Mouse (Mus musculus) intestine, postnatal 0 days (tissue): ENCODE measurements at regions not wholly inside any gene's neighbourhood (a gene's known extent, or its start where the extent isn't known, plus 50 kb on each side); places are given as distances from the start of the nearest gene placed in this dataset.

Source experiments
- ATAC-seq: fragments of 200-750 bp; cut with Nextera tagmentation; 2 replicates; pipeline ENCODE4 v1.8.0; 2017; ENCODE audit warnings: mild to moderate bottlenecking, moderate TSS enrichment, moderate library complexity
- H3K27ac ChIP-seq: fragments of 300-500 bp; sonication (generic); 2 replicates; pipeline ENCODE4 v1.5.1; 2014; ENCODE audit warnings: mild to moderate bottlenecking, low read depth, low read length, moderate library complexity
- H3K27me3 ChIP-seq: fragments of 300-500 bp; sonication (generic); replicated peaks from 2 replicates; pipeline ENCODE4 v1.6.1; 2014; ENCODE audit warnings: low read length, mixed read lengths; ENCODE audit not compliant: control insufficient read depth, insufficient read depth
- H3K36me3 ChIP-seq: fragments of 300-500 bp; sonication (generic); 2 replicates; pipeline ENCODE4 v1.6.1; 2014; ENCODE audit warnings: mild to moderate bottlenecking, moderate library complexity; ENCODE audit not compliant: control insufficient read depth, insufficient read depth
- H3K4me1 ChIP-seq: fragments of 300-500 bp; sonication (generic); replicated peaks from 2 replicates; pipeline ENCODE4 v1.6.1; 2014; ENCODE audit warnings: antibody characterized with exemption, low read length, mixed read lengths; ENCODE audit not compliant: control insufficient read depth, insufficient read depth
- H3K4me2 ChIP-seq: fragments of 300-500 bp; sonication (generic); replicated peaks from 2 replicates; pipeline ENCODE4 v1.6.1; 2014; ENCODE audit warnings: low read depth, mild to moderate bottlenecking, moderate library complexity
- H3K4me3 ChIP-seq: fragments of 300-500 bp; sonication (generic); 2 replicates; pipeline ENCODE4 v1.5.1; 2014; ENCODE audit warnings: low read depth, low read length
- H3K9ac ChIP-seq: fragments of 300-500 bp; sonication (generic); 2 replicates; pipeline ENCODE4 v1.6.1; 2014; ENCODE audit warnings: mild to moderate bottlenecking, low read depth, low read length
- H3K9me3 ChIP-seq: fragments of 300-500 bp; sonication (generic); 2 replicates; pipeline ENCODE4 v1.6.1; 2016; ENCODE audit warnings: mixed run types; ENCODE audit not compliant: control insufficient read depth
- CTCF ChIP-seq: sonication (generic); IDR thresholded peaks from 2 replicates; pipeline ENCODE4 v1.5.1; 2016; ENCODE audit warnings: low read depth, mild to moderate bottlenecking, control low read depth, antibody characterized with exemption, moderate library complexity
- WGBS: fragments of 180-500 bp; shearing (Covaris S2); extraction: QIAGEN DNeasy Blood & Tissue Kit; methylation state at CpG from one replicate; pipeline ENCODE4 v1.1.7; 2014; 5-methylcytosine and 5-hydroxymethylcytosine counted together

DNA sequence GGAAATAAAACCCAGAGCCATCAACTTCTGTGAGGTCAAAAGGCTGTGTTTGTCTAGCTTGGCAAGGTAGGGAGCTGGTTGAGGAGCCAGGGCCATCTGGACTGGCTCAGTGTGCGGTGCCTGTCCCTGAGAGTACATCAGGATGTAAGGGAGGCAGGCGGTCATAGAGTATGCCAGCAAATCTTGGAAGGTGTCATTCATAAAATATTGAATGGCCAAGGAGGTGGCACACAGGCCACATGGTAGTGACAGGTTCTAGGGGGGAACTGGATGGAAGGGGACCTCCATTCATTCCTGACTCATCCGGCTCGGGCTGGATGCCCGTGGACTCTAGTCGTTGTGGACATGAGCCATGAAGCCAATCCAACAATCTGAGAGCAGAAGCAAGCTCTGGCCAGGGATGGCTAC, 252.0 kb downstream of the Sipa1l2 start:
- Histone ChIP-seq H3K27me3 (no peaks in the 10 kb centered on the region), H3K36me3 (no peaks in the 10 kb centered on the region), H3K4me1 (no peaks in the 10 kb centered on the region), H3K4me3 (no peak overlapping the region), H3K9me3 (no peaks in the 10 kb centered on the region), H3K27ac (no peak overlapping the region), H3K9ac (no peak overlapping the region), H3K4me2 (no peak overlapping the region)
- no peak for TF ChIP-seq CTCF
- 86% methylated on average over 6 of the region's 6 CpGs for WGBS
- ATAC-seq = no peak

GRCm38 (mm10) chr8:125315736-125316135, 253.9 kb downstream of the Sipa1l2 start:
- Histone ChIP-seq H3K9me3 (no peaks in the 10 kb centered on the region), H3K27ac (no peak overlapping the region), H3K4me2 (no peak overlapping the region), H3K4me3 (no peak overlapping the region), H3K36me3 (no peaks in the 10 kb centered on the region), H3K27me3 (no peaks in the 10 kb centered on the region), H3K4me1 (no peaks in the 10 kb centered on the region; the same call in 1 of the 2 replicates), H3K9ac (no peak overlapping the region)
- no peak for TF ChIP-seq CTCF
- ATAC-seq = no peak
- WGBS = 86% methylated on average over 4 of the region's 4 CpGs

DNA sequence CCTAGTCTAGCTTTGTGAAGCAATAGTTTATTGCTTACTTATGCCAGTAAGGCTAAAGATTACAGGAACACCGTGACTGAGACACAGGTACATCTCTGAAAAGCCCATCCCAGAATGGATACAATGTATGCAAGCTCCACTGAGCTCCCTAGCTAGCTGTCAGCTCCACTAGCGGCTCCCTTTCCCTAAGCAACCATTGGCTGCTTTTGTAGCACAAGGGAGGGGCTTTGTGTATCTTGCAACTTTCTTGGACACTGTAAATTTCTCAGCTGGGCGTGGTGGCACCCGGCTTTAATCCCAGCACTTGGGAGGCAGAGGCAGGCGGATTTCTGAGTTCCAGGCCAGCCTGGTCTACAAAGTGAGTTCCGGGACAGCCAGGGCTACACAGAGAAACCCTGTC, 254.6 kb downstream of the Sipa1l2 start:
- H3K4me2 ChIP-seq = no peak overlapping the region
- no peaks in the 10 kb centered on the region for H3K27me3 ChIP-seq
- H3K4me1 ChIP-seq = no peaks in the 10 kb centered on the region; the same call in 1 of the 2 replicates
- H3K4me3 ChIP-seq = no peak overlapping the region
- WGBS = 69% methylated on average over 6 of the region's 6 CpGs
- H3K9ac ChIP-seq = no peak overlapping the region
- no peaks in the 10 kb centered on the region for H3K36me3 ChIP-seq
- no peak for TF ChIP-seq CTCF
- ATAC-seq = no peak
- no peak overlapping the region for H3K27ac ChIP-seq
- H3K9me3 ChIP-seq = no peaks in the 10 kb centered on the region

GRCm38 (mm10) chr8:125314221-125314984, 255.2 kb downstream of the Sipa1l2 start:
- no peak overlapping the region for H3K9ac ChIP-seq
- no peak overlapping the region for H3K4me2 ChIP-seq
- H3K9me3 ChIP-seq = no peaks in the 10 kb centered on the region
- no peak for TF ChIP-seq CTCF
- H3K27me3 ChIP-seq = no peaks in the 10 kb centered on the region
- H3K4me3 ChIP-seq = no peak overlapping the region
- no peaks in the 10 kb centered on the region for H3K36me3 ChIP-seq
- WGBS = 65% methylated on average over 10 of the region's 10 CpGs
- ATAC-seq = no peak
- no peaks in the 10 kb centered on the region; the same call in 1 of the 2 replicates for H3K4me1 ChIP-seq
- H3K27ac ChIP-seq = no peak overlapping the region

DNA sequence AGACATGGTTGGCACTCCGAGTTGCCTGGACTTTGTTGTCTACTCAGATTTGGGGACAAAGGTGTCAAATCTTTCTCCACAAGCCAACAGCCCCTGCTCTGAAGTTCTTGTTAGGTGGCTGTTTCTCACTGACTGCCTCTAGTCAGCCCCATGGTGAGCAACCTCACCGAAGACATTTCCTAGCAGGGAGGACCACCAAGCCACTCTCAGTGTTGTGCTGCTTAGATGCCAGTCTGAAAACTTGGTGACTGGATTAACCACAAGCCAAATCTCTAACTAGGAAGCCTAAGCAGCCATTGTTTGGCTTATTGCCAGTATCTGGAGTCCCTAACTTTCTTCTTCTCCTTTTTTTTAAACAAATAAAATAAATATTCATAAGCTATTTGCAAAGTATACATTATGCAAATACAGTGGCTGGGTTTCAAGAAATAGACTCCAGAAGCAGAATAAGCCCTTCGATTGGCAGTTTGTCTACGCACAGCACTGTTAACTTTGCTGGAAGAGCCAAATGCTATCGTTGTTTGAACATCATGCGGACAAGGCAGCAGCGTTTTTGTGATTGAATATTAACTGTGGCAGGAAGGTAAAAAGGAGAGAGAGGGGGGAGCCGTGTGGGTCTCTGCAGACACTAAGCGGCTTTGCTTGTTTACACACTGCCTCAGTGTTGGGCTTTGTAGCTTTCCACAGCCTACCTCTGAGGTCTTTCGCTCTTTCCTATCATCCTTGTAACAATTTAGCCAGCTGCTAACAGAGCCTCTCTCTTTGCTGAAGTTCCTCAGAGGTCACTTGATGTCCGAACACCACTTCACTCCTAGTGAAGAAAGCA, 257.4 kb downstream of the Disc1 start:
- no peaks in the 10 kb centered on the region for H3K36me3 ChIP-seq
- H3K4me3 ChIP-seq = no peak overlapping the region
- H3K9me3 ChIP-seq = no peaks in the 10 kb centered on the region
- ATAC-seq = no peak
- WGBS = 27% methylated on average over 11 of the region's 11 CpGs
- no peak overlapping the region for H3K4me2 ChIP-seq
- H3K27me3 ChIP-seq = no peaks in the 10 kb centered on the region
- no peak for TF ChIP-seq CTCF
- H3K27ac ChIP-seq = no peak overlapping the region
- no peak overlapping the region for H3K9ac ChIP-seq
- no peaks in the 10 kb centered on the region; the same call in 1 of the 2 replicates for H3K4me1 ChIP-seq
